Mouse (Mus musculus) lung, postnatal 0 days (tissue): ENCODE measurements around the gene Pip5kl1.

ENCODE experiments used
- CTCF ChIP-seq: IDR thresholded peaks from 2 replicates; pipeline ENCODE4 v1.5.1; 2016; ENCODE audit warnings: antibody characterized with exemption, mild to moderate bottlenecking
- EP300 ChIP-seq: IDR thresholded peaks from 2 replicates; pipeline ENCODE4 v1.6.1; 2016; ENCODE audit warnings: antibody characterized with exemption, mild to moderate bottlenecking, control low read depth

DNA sequence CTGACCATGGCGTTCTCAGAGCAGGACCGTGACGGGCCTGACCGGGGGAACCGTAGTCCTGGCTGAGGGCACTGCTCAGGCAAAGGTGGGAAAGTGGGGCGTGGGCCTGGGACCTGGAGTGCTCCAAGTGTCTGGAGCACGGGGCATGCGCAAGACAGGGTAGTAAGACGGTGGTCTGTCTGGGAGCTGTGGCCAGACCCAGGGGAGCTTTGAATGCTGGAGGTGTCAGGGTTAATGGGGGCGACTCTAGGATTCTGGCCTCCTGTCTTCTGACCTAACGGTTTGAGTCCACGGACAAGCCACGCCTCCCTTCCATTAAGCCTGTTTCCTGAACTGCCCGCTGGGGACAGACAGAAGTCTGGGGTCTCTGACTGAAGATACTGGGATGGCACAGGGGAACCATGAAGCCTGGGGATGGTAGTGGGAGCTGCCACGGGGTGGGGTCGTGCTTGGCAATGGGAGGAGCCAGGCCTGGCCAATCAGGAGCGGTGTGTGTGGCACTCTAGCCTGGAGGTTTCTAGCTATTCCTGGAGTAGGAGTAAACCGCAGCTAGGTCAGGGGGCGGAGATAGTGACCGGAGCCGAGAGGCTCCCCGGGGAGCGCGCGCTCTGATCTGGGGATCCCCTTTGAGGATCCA is 33.7 kb downstream of the Pip5kl1 start:
- TF ChIP-seq CTCF, result peak; percentile 22; the same call in 1 of the 2 replicates
- TF ChIP-seq EP300, result no peak
